Mouse (Mus musculus): ENCODE measurements around the gene Baz2b.

The Baz2b gene

DNA sequence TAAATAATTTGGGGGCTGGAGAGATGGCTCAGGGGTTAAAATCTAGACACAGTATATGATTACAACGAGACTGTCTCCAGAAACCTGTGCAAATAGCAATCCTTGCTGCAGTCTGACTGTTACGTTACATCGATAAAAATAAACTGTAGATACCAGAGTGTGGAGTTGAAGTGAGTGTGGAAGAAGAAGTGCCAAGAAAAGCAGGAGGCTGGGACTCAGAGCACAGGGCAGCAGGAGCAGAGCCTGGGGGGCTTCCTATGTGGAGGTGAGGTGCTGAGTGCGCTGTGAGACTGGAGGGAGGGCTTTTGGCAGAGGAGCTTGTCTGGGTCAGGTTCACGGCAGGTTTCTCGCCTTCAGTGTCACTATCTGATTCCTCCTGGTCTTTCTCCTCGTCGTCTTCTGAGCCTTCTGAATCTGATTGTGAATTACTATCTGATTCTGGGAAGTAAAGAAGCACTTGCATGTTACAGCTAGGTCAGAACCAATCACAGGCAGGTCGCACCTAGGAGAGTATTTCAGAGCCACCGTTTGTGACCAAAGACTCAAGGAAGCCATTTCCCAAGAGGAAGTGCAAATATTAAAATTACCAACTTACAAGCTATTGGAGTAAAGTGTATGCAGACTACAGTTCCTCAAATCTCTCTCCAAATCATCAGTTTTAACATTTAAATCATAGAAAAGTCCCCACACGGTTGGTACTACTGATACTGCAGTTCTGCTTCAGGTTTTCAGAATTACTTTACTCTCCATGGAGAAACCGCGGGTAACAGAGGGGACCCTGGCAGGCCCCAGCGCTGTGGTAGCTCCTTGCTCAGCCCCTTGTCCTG lies 249.8 kb downstream of the Baz2b start:
- no peak for DNase-seq (ENCODE audit: extremely low read depth, low read depth)

DNA sequence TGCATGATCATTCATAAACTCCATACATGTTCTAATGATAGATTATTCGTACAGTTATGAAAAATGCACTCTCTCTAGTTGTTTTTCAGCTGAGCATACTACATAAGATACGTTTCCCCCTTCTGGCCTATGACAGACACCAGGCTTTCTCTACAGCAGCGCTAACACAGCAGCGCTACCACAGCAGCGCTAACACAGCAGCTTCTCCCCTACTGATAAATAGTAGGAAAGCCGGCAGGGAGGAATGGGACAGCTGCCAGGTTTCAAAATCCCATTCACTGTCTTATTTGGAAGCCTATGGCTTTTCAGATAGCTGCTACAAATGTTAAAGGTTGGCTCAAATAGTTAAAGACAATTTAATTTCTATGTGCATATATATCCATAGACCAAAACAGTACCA lies 251.1 kb downstream of the Baz2b start:
- DNase-seq (ENCODE audit: extremely low read depth, low read depth) = no peak

DNA sequence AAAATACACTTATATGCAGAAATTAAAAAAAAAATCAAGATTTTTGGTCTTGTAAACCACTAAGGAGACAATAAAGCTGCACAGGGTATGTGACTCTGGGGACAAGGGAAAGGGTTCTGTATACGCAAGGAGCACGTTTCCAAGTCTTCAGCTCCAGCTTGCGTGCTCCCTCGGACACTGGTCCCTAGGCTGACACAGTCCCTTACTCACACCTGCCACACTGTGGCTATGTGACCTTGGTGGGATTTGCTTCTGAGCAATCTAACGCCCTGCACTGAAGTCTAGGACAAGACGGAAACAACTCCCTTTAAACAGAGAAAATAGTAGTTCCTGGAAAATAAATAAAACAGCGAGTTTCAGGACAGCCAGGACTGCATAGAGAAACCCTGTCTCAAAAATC lies 253.7 kb downstream of the Baz2b start:
- no peak for DNase-seq (ENCODE audit: extremely low read depth, low read depth)

DNA sequence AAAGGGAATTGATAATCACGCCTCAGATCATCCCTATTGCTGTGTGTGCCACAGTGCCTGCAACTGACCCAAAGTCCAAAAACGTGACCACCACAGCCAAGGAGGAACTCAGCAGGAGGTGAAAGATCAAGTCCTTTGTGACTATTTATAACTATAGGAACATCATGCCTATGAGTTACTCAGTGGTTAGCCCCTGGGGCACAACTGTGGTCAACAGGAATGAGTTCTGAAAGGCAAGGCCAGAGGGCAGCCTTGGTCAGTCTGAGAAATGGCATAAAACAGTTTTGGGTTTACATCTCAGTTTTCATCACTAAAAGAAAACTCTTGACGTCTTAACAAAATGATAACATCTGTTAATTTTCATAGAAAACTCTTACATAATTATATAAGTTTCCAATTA lies 254.8 kb downstream of the Baz2b start:
- no peak for DNase-seq (ENCODE audit: extremely low read depth, low read depth)

DNA sequence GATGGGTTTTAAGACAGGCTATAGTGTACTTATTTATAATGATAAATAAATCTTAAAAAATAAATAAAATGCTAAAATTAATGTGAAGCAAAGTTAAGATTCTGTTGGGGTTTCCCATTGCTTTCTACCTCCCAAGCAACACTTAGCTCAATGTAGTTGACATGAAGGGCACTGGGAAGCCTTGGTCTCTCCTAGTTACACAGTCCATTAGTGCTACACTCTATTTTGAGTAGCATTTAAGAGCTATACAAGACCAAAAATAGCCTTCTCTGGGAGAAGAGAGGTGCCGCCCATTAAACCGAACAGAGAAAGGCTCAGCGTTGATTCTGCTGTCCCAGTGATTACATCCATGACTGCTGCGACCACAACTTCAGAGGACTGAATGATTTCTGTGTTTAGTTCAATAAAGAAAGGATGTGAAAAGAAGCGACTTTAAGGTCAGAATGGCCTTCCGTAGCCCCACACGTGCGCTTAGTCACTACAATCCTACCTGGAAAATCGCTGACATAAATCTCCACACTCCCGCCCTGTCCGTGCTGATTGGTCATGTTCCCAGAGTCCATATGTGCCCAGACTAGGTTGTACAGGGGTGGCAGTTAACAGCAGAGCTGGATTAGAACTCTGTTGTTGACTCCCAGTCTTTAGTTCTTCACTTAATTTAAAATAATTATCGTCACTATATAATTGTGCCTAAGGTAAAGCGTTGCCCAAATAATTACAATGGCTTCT lies 257.2 kb downstream of the Baz2b start:
- DNase-seq (ENCODE audit: extremely low read depth, low read depth) = no peak

DNA sequence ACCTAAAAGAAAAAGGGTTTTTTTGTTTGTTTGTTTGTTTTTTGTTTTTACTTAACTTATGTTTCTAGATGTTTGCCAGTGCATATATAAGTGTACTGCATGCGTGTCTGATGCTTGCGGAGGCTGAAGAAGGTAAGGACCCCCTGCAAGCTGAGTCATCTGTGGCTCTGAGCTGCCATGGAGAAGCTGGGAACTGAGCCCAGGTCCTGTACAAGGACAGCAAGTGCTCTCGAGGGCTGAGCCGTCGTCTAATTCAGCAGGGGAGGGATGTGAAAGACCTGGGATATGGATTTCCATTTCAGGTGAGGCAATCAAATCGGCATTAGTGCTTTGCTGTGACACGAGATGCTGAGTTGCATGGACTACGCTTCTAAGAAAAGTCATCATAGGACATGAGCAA lies 257.9 kb downstream of the Baz2b start:
- no peak for DNase-seq (ENCODE audit: extremely low read depth, low read depth)

DNA sequence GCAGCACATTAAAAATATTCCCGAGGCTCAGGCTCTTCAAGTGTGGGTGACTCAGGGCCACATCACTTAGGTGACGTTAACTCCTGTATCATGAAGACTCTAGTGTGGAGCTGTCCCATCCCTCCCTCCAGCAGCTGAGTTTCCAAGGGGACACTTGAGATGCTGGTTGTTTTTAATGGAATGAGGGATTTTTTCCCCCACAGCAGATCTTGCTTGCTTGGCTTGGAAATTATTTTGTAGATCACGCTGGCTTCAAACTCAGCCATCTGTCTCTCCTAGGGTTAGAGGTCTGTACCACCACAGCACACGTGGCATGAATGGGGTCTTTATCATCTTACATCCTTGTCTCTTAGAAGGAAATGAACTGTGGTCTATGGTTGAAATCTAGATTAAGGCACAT lies 258.5 kb downstream of the Baz2b start:
- DNase-seq (ENCODE audit: extremely low read depth, low read depth) = no peak

DNA sequence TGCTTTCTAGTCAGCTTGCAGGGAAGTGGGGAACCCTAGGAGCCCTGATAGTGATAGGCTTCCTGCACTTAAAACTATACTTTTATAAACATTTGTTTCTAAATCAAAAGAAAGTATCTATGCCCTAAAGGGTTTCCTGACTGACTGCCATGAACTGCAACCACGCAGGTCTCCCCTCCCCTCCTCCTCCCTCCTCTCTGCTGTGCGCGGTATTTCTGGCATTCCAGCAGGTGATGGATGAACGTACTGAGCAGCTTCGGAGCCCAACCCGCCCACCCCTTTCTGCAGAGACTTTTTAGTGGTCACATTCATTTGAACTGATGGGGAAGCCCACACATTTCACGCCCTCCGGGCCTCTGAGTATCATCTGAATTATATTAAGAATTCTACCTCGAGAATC lies 273.3 kb downstream of the Baz2b start:
- DNase-seq (ENCODE audit: extremely low read depth, low read depth) = no peak

DNA sequence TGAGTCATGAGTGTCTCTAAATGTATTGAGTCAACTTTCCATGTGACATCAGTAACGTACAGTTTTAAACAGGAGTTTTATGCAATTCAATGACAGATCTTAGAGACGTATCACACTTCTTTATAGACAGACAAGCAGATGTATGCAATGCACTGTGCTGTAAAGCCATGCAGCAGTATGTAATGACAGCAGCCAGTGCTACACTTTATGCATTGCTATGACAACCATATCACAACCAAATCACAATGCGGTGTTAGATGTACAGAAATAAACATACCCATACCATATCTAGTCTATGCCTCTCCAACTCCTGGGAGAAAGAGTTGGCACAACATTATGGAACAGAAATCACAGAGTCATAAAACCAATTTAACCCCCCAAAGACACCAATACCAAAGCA lies 276.5 kb downstream of the Baz2b start:
- no peak for DNase-seq (ENCODE audit: extremely low read depth, low read depth)

DNA sequence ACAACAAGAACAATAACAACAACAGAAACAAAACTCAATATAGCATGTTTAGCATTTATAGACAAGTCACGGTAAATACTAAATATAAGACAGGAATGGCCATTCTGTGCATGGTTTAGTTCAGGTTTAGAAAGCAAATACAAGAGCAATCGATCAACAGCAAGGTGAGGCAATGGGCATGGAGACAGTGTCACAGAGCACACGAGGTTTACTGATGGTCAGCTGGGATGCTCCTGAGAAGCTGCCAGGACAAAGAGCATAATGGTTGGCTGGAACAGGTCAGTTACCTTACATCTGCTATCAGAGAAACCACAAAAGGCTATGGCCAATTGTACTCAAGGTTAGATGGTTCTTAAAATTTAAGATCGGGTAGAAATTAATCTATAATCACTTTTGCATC lies 277.4 kb downstream of the Baz2b start:
- no peak for DNase-seq (ENCODE audit: extremely low read depth, low read depth)

DNA sequence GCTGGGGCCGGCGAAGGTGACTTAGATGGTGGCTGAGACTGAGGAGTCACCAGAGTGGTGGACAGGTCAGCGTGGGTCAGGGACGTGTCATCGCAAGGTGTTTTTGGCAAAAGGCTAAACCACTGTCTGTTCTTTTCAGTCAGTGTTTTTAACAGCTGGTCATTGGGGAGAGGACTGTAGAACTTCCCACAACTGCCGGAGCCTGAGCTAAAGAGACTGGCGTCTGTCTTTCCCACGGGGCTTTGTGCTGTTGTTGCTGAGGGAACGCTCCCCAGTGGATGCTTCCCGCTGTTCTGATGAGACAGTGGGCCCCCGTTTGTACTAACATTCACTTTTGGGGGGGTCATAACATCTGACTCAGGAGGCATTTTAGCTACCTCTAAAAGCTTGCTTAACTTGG lies 296.0 kb downstream of the Baz2b start:
- no peak for DNase-seq (ENCODE audit: extremely low read depth, low read depth)

DNA sequence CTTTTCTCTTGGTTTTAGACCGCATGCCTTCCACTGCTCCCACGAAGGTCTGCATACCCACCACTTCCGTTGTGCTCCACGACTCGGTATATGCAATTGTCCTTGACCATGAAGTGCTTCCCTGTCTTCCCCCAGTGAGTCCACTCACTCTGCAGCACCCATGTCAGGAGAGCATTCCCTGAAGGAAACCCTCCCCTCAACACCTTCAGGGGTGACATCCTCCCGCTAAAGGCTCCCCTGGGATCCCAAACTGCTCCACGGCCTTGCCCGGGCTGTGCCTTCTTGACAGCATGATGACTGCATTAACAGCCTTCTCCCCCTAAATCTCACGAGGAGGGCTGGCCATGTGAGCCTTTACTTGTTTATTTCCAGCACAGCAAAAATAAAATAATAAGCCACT lies 301.6 kb downstream of the Baz2b start:
- no peak for DNase-seq (ENCODE audit: extremely low read depth, low read depth)

DNA sequence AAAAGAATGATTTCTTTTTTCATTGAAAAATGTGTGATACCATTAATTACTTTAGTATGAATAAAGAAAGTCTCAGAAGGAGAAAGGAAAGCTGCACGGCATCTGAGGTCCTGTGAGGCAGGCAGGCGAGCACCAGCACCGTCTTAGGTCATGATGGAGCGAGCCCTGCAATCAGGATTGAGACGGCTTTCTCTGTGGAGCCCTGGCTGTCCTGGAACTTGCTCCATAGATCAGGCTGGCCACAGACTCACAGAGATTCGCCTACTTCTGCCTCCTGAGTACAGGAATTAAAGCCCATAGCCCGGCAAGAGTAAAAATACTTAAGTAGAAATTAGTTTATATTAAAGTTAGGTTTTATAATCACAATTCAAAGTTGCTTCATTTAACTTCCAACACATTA lies 305.6 kb downstream of the Baz2b start:
- no peak for DNase-seq (ENCODE audit: extremely low read depth, low read depth)

DNA sequence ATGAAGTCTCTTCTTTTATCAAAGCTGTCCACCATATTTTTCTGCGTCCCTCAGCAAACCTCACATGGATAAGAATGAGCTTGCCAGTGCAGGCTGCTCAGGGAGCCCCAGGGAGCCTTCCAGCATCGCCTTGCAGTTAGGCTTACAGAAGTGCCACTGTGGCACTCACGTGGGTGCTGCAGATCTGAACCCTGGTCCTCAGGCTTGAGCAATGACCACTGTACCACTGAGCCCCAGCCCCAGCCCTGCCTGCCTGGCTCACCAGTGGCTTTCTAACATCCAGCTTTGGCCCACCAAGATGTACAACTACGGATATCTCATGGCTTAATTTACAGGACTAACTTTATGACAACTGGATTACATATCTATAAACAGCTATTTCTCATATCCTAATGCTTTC lies 311.0 kb downstream of the Baz2b start:
- DNase-seq (ENCODE audit: extremely low read depth, low read depth) = no peak

DNA sequence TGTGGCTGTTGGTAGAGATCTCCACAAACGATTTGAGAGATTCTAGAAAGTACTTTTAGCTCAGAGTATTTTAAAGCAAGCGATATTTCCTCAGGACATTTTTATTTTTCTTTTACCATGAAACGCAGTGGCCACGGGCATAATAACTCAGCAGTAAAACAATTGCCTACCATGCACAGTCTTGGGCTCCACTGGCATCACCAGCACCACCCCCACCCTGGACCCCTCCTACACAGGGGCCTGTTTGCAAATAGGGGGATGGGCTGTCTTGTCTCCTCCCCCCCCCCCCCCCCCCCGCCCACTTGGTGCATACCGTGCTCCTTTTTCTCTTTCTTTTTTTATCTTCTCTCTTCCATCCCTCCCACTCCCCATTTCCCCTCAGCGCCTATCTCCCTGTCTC lies 311.5 kb downstream of the Baz2b start:
- DNase-seq (ENCODE audit: extremely low read depth, low read depth) = no peak

DNA sequence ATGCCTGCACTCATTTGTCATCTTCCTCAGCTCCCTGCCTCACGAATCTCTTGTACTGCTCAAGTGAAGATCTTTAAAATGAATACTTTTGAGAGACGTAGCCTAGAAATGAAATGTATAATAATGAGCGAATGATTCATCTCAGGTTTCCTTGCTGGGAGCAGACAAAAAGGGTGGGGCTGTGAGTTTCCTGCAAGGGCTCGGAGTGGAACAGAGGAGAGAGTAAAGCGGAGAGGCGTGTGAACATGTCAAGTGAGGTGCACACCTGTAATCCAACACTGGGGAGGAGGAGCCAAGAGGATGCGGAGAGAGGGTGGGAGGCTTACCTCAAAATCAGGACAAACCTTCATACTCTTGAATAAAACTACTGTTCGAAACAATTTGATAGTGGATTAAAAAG lies 312.8 kb downstream of the Baz2b start:
- DNase-seq (ENCODE audit: extremely low read depth, low read depth) = no peak

DNA sequence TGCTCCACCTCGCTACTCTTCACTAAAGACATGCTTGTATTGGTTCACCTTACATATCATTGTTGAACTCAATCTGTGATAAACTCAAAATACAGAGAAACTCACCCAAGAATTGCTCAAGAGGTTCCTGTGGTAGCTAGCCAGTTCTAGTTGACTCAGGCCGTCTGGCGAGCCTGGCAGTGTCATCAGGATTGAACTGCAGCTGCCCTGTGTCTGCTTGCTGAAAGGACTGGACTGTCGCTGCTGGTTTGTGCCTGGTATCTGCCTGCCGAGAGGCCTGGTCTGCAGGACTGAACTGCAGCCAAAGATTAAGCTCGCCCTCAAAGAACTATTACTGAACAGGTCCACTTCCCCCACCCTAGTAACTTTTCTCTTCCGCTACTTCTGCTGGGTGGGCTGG lies 313.2 kb downstream of the Baz2b start:
- no peak for DNase-seq (ENCODE audit: extremely low read depth, low read depth)

DNA sequence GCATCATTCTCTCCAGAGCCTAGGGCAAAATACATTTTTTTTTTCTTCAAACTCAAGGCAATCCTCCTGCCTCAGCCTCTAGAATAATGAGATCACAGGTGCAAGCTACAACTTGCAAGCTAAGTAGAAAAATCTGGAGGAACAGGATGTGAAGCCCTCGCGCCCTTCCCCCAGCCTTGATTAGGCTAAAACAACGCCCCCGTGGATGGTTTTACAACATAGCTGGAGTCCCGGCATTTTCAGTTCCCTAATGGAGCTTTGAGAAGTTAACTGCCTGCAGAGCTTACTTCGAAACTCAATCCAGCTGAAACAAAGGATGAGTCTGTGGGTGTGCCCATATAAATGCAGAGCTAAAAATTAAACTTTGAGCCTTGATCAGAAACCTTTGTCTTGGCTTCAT lies 319.9 kb downstream of the Baz2b start:
- no peak for DNase-seq (ENCODE audit: extremely low read depth, low read depth)

DNA sequence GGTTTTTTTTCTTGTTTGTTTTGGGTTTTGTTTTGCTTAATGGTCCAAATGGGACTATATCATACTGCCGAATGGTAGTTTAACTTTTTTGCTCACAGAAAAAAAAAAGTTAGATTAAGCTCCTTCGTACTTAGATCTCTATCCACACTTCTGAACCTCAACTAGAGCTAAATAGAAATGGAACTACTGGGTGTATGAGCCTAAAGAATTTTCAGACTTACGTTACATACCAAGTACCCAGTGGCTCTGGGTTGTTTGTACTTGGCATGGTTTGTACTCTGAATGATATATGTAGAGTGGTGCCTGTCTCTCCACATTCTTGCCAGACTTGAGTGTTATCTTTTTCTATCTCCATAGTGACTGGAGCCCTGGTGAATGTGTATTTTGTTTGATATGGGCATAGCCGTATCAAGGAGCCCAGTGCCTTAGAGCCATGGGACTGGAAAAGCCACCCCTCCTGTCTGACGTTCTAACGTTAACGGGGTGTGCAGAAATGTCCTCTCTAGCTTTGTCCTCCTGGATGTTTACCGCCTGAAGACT lies 326.8 kb downstream of the Baz2b start:
- DNase-seq (ENCODE audit: extremely low read depth, low read depth) = peak; percentile 38

DNA sequence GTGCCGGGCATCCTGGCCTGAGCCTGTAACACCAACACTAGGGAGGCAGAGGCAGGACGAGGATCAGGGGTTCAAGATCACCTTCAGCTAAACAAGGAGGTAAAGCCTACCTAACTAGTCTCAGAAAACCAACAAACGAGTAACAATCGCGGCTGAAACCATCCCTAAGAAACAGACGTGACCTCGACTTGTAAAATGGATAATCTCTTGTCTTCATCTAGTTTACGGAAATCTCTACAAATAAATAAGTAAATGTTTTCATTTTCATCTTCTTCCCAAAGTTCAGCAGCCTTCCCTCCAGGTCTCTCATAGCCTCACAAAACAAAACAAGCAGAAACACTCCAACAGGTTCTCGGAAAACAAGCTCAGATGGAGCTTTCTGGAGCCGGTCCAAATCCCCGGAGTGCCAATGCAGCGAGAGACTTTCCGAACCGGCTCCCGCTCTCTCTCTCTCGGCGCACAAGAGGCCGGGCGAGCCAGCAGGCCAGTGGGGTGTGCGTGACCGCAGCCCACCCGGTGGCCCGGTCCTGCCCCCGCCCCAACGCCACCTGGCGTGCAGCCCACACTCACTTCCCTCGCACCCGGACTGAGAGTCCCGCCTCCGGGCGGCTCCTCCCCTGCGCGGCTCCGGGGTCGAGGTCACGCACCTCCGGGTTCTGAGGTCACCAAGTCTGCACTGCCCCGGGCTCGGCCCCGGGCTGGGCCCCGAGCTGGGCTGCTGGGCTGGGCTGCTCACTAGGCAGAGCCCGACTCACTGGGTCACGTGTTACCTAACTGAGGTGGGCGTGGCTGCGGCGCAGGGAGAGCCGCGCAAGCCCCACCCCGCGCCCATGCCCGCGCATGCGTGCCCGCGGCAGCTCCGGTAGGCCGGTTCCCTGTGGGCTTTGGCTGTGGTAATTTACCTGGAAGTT lies 327.6 kb downstream of the Baz2b start, which contains the start of gene Wdsub1:
Gene Wdsub1, minus strand, starts transcription at position 761 of the 911 bp plus-strand sequence.
- DNase-seq (ENCODE audit: extremely low read depth, low read depth) = peak; percentile 67

DNA sequence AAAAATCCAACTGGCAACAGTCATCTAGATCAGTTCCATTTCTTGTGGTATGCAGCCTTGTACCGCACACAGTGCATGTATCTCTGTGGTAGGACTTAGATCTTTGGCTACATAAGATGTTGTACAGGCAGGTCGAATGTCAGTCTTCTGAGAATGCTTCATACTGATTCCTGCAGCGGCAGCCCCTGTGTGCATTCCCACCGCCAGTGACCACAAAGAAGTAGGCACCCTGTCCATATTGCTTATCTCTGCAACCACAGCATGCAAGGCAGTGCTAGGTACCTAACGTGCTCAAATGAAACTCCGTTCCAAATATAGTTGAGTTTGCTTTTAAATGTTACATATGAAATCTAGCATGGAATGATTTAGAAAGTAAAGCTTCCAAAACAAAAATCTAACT lies 328.2 kb downstream of the Baz2b start:
- peak; percentile 33 for DNase-seq (ENCODE audit: extremely low read depth, low read depth)

DNA sequence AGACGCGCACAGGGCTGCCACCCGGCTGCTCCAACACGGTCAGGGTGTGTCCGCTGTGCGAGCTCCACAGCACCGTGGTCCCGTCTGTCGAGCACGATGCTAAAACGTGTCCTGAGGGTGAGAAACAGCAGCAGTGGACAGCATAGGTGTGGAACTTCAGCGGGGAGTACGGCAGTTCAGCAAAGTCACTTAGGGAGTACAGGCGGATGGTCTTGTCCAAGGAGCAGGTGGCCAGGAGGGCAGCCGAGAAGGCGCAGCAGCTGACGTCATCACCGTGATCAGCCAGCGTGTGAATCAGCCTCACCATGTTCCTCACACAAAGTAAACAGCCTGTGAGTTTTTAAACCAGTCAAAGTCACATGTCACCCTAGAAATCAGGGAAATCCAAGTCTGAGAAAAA lies 331.4 kb downstream of the Baz2b start:
- no peak for DNase-seq (ENCODE audit: extremely low read depth, low read depth)
